Mouse (Mus musculus) urinary bladder, postnatal 36 days (tissue): Measurements from ENCODE around the gene Syn2.

ENCODE experiments used
- DNase-seq, 2 experiments: peaks; one replicate each; pipeline ENCODE4 v3.0.0; 2022; ENCODE audit warnings: low spot score in 2 of 2, mixed read lengths in 1 of 2

Syn2 gene

DNA sequence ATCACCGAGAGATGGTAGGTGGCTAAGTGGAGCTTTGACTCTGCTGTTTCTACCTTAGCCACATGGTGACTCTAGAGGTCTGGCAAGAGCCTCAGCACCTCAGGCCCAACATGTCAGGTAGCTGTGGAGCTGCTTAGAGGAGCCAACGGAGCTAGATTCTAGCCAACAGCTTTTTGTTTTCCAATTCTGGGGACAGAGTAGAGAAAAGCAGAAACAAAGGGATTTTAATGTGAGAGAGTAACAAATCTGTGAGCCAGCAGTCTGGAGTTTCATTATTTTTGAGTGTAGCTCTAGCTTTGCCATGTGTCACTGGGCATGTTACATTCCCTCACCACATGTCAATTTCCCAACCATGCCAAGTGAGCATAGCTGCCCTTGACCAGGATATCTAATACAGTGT lies 109.5 kb downstream of the Syn2 start:
- no peak for DNase-seq

DNA sequence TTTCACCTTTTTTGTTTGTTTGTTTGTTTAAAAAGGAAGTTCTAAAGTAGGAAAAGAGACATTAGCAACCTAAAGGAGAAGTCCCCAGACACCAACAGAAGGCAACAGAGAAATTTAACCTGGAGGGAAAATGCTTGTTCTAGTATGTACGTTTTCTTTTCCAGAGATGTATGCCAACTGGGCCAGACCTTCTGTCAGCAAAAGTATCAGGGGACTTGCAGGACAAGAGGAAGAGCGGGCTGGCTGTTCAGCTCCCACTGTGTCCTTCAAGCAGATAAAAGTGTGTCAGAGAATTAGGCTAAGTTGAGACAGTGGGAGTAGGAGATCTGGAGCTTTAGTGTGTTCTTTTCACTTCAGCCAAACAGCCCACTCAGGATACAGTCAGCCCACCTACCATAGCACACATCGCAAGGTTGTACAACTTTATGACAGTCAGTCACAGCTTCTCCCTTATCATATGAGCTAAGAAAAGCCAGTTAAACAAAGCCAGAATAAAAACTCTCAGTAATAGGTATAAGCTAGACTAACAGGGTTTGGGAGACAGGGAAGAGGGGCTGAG lies 110.9 kb downstream of the Syn2 start:
- DNase-seq = no peak

DNA sequence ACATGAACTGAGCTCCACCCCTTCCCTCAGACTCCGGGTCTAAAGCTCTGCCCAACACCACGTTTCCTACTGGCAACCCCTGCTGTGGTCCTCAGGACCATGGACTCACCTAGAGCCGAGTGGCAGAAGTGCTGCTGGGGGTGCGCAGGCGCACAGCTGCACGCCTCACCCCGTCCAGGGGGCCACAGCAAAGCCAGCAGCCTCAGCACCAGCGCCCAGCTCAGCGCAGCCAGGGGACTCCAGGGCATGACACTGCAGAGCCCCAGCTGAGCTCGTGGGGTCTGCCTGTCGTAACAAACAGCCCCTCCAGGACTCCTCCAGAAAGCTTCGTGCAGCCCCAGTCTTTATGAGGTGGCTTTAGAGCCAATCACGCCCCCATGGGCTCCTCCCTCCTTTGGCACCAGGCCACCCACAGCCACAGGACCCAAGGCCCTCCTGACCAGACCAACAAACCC lies 116.9 kb downstream of the Syn2 start:
- DNase-seq = peak in 1 of 2 experiments; percentile 50

DNA sequence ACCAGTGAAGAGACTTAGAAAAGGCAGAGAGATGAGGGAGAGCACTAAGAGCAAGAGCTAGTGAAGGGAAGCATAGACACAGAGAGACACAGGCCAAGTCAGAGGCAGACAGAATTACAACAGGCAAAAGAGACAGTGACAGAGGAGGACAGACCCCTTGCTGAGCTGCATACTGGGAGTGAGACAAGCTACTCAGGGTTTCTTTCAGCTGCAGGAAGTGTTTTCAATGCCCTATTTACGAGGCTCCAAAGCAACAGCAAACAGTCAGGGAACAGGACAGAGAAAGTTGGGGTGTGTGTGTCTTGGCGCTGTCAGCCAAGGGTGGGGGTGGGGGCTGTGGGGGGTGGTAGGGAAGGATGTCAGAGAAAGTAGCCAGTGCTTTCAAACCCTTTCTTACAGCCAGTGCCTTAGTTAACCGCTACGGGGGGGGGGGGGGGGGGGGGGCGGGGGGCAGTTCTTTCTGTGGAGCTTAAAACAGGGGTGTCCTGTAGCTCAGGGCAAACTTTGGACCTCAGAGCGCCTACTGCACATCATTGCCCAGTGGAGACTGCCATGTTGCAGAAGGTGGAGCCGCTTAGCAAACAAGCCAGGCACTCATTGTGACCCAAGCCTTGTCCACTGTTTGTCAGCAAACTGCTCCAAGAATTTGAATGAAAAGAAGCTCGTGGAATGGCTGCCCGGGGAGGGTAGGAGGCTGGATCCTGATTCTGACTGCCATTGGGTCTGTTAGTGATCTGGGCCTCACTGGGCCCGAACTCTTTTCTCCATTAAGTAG lies 117.6 kb downstream of the Syn2 start, which contains the start of gene Timp4:
Gene Timp4, minus strand, starts transcription at position 107 of the 775 bp plus-strand sequence.
- no peak for DNase-seq

DNA sequence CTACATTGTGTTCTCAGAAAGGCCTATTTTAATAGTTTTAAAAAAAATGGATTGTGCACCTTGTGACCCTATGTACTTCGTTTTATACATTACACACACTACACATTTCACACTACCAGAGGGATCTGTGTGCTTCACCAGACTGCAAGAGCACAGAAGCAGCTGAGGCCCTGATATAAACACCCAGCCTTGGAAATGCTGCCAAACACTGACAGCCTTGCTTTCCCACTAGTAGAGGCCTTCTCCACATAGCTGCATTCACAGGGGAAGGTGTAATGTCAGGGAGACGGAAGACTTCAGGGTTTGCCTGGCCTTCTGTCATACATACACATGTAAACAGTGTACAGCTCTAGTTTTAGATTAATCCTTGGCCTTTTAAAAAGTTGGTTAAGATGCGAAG lies 120.5 kb downstream of the Syn2 start:
- no peak for DNase-seq

DNA sequence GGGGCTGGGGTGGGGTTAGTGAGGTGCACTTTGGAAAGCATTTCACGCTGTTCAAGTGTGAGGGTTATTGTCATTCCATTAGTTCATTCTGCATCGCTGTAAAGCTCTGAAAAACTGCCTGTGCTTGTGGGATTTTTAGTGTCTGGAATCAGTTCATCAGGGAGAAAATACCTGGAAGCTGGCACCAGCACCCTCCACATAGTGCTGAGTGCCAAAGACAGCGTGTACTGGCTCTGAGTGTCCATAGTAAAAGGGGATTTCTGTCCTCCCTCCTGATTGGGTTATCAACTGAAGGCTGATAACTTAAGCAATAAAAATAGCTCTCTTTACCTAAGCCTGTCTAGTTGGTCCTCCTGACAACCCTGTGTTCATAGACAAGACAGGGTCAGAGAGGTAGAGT lies 125.8 kb downstream of the Syn2 start:
- DNase-seq = no peak

DNA sequence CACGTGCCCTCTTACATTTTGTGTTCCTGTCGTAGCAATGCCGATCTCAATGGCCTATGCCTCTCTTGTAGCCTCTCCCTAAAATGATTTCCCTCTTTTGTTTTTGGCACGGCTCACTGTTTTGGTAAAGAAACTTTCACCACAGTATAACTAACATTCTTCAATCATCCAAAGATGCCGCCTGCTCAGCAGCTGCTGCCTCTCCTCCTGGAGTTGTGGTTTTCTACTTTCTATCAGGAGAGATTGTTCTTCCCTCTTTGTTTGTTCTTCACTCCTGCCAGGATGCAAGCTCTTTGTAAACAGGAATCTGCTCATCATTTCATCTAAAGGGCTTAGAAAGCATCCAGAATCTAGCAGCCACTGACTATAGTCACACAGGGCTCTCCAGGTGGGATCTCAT lies 132.1 kb downstream of the Syn2 start:
- DNase-seq = no peak

DNA sequence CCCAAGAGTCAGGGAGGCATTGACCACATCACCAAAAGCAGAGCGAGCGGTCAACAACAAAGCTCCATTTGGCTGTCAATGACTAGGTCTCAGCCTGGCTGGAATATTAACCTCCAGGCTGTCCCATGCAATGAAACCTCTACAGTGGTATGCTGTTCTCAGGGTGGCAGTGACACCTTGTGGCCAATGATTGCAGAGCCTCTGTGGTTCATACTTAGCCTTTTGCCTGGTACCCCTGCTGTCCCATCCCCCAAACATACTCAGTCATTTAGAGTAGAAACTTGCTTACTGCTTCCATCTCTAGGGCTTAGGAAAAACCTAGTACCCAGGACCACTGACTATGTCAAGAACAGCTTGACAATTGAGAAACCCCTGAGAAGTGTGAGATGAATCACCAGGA lies 133.2 kb downstream of the Syn2 start:
- DNase-seq = peak; percentile 66 to 71

DNA sequence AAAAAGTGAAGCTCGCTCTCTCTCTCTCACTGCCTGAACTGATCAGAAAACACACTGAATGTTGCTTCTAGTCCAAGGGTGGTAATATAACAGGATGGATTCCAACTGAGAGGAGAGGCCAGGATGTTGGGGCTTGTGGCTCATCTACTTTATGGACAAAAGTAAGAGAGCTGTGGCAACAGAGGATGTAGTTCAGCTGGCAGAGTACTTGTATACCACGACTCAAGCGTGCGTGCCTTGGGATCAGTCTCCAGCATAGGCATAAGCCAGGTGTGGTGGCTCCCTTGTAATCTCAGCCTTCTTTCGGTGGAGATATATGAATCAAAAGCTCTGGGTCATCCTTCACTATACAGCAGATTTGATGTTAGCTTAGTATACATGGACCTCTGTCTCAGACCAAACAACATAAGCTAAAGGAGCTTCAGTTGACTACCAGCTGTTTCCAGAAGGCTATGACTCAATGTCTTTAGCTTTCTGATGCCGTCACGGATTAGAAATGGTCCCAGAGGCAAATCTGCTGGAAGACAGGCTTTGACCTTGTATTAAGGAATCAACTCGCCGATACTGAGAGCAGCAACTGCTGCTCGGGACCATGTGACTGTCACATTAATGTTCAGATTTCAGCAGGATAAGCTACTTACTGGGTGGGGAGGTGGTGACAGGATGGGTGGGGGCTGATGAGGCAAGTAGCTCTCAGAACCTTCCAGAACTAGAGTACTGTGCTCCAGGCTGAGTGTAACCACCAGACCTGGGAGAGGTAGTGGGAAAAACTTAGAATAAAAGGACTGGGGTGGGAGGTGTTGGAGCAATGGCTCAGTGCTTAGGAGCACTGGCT lies 134.1 kb downstream of the Syn2 start:
- DNase-seq = no peak

DNA sequence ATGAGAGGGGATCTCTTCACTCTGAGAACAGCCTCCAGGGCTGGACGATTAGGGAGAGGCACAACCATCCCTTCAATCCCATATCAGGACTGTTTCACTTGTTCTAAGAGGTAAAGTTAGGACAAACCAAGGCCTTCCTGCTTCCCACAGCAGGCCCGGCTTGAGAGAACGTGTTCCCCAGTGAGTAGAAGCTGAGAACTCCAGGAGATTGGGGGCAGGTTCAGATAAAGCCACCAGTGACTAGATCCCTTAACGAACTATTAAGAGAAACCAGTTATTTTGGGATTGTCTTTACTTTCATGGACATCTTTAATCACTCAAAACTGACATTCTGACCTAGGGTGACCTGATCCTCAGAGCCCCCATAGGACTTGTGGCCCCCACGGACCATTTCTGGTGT lies 134.9 kb downstream of the Syn2 start:
- no peak for DNase-seq

DNA sequence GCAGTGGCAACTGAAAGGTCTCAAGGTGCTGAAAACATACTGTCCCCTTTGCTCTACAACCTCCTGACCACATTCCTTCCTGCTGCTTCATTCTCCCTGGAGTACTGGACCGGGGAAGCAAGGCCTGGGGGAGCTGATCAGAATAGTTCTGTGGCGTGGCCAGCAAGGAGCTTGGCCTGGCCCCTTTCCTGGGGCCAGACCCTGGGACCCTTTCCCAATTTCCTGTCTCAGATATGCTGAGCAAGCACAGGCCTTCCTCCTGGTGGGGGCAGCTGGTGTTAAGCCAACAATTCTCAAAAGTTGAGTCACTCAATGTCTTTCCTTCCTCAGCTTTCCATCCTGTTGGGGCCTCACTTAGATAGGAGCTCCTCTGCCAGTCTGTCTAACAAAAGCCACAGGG lies 135.4 kb downstream of the Syn2 start:
- DNase-seq = no peak

DNA sequence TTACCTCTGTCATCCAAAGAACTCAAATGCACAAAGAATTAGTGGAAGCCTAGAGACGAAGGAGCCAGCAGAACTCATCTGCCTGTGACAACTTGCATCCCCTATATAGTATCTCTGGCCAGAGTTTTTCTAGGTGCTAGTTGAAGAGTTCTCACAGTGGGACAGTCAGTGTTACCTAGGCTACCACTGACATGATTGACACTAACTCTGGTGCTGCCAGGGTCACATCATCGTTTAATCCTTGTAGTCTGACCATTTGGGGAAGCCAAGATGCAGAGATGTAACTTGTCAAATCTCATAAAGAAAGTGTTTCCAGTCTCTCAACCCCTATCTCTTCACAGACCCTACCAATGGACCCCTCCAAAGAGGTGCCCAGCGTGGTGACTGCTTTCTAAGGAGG lies 136.6 kb downstream of the Syn2 start:
- DNase-seq = no peak

DNA sequence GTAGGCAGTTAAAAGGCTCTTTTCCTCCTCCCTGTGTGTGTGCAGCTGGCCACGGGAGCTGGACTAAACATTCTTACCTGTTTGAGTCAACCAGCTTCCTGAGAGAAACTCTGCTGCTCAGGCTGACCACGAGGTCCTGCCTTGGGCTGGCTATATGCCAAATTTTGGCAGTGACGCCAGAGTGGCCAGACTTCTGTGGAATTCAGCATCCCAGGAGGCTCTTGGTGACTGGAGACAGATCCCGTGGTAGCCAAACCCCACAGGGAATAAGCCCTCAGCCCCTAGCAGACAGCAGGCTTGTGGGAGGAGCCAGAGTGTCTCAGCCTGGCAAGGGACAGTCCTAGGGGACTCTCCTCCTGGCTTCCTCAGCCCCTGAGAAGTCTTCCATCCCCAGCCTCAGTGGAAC lies 137.2 kb downstream of the Syn2 start:
- peak in 1 of 2 experiments; percentile 70 for DNase-seq

DNA sequence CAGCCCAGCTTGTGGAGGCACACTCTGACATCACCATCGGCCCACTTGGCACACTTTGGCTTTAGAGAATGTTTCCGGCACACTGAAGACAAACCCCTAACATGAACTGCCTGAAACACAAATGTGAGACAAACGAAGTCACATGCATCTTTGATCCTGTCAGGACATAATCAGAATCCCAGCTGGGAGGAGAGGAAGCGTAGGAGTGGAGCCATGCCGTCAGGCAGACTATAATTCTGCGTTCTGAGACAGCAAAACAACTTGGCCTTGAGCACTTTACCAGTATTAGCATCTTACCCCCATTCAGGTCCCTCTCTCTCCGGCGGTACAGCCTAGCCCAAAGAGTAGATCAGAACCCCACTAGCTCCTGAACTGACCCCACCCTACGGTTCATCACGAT lies 138.6 kb downstream of the Syn2 start:
- DNase-seq = no peak

DNA sequence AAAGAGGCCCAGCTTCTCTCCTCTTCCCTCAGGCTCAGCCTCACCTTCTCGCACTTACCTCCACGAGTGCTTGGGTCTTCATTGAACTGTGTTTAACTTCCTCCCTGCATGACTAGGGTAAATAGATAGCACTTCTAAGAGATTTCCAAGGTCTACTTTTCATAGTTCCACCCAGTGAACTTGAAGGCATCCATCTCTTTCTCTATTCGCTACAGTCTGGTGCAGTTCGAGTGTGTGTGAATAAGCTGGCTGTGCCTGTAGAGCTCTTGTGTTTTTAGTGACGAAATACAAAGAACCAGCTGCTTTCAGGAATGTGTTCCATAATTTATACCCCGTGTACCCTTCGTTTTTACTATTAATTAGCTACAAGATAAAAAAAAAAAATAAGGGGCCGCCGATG lies 140.0 kb downstream of the Syn2 start:
- DNase-seq = no peak

DNA sequence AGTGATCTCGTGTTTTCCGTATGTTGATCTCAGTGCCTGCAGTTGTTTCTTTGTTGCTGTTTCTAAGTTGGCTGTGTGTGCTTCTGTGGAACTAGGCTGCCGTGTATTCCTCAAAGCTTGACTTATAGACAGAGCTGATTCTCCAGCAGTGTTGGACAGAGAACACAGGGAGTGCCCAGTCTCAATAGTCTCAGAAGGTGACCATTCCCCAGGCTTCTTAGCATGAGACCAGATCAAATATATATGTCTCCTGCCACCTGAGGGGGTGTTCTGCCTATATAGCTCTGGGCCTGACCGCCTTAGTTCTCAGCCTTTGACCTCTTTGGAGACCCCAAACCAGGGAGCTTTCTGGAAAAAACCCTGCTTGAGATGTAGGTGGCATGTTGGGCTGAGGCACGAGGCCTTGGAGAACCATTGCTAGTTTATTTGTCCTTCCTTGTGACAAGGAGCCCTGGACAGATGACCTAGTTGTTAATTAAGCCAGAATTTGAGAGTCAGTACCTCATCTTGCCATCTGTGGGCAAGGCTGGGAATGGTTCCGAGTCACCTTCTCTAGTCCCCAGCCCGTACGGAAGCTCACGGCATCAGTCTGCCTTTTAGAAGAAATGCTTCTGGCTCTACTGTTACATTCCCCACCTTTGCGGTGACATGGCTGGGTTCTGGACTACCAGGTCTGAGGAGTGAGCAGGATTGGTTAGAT lies 140.6 kb downstream of the Syn2 start:
- no peak for DNase-seq

DNA sequence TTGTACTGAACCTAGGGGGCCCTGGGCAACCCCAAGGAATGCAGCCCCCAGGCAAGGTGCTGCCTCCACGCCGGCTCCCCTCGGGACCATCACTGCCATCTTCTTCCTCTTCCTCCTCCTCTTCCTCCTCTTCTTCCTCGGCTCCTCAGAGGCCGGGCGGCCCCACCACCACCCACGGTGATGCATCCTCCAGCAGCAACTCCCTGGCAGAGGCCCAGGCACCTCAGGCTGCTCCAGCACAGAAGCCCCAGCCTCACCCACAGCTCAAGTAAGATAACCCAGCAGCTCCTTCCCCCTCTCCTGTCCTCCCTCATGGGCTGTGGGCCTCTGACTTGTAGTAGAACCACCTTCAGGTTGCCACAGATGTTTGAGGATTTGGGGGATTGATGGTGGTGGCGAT lies 143.4 kb downstream of the Syn2 start:
- no peak for DNase-seq

DNA sequence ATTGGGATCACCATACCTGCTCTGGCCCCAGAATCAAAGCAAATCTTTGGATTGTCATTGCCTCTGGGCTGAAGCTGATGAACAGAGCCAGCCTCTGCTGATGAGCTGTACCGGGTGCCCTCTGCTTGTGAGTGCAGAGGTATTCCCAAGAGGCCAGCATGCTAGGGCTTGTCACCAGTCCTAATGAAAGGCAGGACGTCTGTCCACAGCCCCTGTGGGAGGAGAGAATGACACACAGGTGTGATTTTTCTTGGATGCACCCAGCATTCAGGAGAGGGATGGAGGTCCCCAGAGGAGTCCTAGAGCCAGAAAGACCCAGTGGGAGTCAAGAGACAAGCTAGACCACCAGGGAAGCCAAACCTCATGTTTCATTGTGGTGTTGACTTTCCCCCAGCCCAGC lies 144.9 kb downstream of the Syn2 start:
- DNase-seq = no peak

DNA sequence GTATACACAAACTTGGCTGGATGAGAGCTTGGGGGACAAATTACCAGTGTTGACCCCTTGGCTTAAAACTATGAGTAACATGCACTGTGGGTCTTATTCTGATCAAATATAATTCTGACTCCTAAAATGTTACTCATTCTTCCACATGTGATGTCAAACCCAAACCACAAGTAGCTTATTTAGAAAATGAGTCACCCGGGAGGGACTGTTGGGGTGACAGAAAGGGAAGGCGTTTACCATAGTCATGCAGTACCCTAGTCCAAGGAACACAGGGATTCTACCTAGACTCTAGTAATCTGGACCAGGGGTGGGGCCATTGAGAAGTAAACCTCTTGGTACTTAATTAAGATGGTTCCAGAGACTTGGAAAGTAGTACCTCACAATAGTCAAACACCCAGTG lies 149.5 kb downstream of the Syn2 start:
- no peak for DNase-seq

DNA sequence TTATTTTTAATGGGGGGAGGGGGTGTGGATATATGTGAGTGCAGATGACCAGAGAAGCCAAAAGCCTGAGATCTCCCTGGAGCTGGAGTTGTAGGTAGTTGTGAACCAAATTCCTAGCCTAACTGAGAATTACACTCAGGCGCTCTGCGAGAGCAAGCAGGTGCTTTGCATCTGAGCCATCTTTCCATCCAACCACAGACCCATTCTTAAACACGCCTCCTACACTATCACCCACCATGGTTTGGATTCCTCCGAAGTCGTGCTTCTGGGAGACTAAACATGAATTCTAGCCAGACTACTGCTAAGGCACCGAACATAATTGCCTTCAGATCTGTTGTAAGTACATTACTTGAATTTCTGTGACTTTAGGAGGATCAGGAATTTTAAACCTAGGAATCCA lies 151.7 kb downstream of the Syn2 start:
- no peak for DNase-seq

DNA sequence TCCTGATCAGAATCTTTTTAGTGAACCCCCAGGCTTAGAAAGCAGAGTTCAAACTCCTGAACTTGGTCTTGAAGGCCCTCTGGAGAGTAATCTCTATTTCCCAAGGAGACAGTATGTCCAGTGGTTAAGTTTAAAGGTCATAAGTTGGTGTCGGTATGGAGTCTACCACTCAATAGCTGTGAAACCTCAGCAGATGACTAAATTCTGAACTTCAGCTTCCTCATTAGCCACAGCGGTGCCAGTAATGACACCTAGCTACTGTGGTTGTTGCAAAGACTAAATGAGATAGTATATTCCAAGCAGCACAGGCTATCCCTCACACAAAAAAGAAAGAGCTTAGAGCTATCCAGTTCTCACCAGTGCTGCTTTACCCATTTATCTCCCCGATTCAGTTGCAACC lies 153.5 kb downstream of the Syn2 start:
- no peak for DNase-seq

DNA sequence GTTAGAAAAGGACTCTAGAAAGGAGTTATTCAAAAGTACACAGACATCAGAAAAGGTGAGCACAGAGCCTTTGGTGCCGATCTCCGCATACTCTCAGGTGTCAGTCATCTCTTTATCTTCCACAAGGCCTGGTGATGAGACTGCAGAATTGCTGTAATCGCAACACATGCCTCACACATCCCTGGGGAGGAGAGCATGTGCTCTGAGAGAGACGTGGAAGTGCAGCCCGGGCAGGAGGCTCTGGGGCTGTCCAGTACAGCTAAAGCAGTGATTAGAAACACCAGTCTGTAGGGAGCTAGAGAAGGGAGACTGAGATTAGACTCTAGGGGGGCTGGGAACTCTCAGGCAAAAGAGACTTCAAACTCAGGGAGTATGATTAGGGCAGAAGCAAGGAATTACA lies 155.9 kb downstream of the Syn2 start:
- no peak for DNase-seq
